Mouse (Mus musculus): ENCODE results near the gene Olfr1030.
"Not testable (repeated sequence)": the region's sequence is repeated elsewhere in the genome, so short reads cannot be mapped to it uniquely, and the experiment has no call there.

Gene Olfr1030

DNA sequence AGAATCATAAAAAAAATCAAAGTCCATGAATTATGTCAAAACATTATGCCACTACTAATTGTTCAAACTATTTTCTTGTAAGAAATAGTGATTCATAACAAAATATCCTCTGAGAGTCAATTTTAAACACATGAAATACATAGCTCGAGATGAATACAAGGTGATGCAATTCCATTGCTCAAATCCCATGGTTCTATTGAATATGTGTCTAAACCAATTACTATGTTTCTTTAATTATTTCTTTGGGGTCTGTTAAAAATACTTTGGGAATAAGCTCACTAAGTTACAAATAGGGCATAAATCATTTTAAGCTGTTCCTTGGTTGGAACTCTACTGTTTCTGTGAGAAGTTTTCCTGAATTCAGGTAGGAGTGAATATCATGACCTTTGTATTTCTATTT lies at the start of gene Olfr1030:
Gene Olfr1030, plus strand, starts transcription at position 301 of the 400 bp plus-strand sequence.
- no peak for DNase-seq (ENCODE audit: low read depth, low spot score)

- no peak for DNase-seq (ENCODE audit: low read depth, low spot score)
Observed at GRCm38 (mm10) chr2:85950137-85950536, 28.9 kb upstream of the Olfr1030 start, which contains the start of gene Olfr1028. Gene Olfr1028, plus strand, starts transcription at chr2:85950437.

- DNase-seq (ENCODE audit: low read depth, low spot score) = no peak
Observed at GRCm38 (mm10) chr2:85973595-85973994, 5.5 kb upstream of the Olfr1030 start, which contains the start of gene Olfr1029. Gene Olfr1029, plus strand, starts transcription at chr2:85973895.

GRCm38 (mm10) chr2:85990004-85990403 lies 10.9 kb downstream of the Olfr1030 start, which contains the start of gene Olfr1031:
Gene Olfr1031, plus strand, starts transcription at chr2:85990304.
- no peak for DNase-seq (ENCODE audit: low read depth, low spot score)

- DNase-seq (ENCODE audit: low read depth, low spot score) = no peak
Observed at GRCm38 (mm10) chr2:86005240-86005639, 26.2 kb downstream of the Olfr1030 start, which contains the start of gene Olfr1032. Gene Olfr1032, plus strand, starts transcription at chr2:86005540.

DNA sequence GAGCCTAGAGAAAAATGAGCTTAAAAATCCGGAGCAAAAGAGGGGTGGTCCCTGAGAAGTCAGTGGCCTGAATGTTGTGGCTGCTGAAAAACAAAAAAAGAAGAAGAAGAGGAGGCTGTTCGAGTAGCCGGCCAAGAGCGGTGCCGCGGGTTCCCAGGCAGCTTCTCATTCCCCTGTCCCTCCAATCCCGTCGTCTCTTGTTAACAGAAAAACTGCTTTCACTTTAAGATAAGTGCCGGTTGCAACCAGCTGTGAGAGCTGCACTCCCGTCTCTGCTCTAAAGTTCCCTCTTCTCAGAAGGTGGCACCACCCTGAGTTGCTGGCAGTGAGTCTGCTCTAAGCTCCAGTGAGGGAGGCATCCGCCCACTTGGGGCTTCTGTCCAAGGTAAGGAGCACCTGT lies 41.3 kb downstream of the Olfr1030 start, which contains the start of gene Olfr1033:
Gene Olfr1033, plus strand, starts transcription at position 228 of the 400 bp plus-strand sequence.
- DNase-seq (ENCODE audit: low read depth, low spot score) = not testable (repeated sequence)

DNA sequence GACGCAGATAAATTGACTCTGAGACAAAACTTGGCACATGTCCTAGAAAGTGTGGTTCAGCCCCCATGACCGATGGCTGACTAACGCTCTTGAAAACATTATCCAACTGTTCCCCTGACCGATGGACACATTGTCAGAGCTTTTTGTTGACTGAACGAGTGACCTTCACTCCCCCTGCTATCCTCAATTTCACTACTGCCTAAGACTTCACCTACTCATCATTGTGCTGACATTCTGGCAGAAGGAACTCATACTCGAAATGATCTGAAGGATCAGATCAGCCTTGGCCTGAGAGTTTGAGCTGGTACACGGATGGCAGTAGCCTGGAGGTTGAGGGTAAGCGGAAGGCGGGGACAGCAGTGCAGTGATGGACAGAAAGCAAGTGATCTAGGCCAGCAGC lies 42.4 kb downstream of the Olfr1030 start:
- not testable (repeated sequence) for DNase-seq (ENCODE audit: low read depth, low spot score)

Data from CD4-positive, CD25-positive, alpha-beta regulatory T cell, adult 2 months (primary cell).